Mouse (Mus musculus) lung, embryonic 14.5 days (tissue): ENCODE results near the gene Zfp775. TPM values are rescaled to one million over a fixed set of nuclear protein-coding genes. Genes with fewer than 3 reads are reported as not detected.

Experiments used
- ATAC-seq: fragments of 200-750 bp; cut with Nextera tagmentation; 2 replicates; pipeline ENCODE4 v1.8.0; 2017; ENCODE audit warnings: mild to moderate bottlenecking, moderate TSS enrichment, moderate library complexity; ENCODE audit not compliant: insufficient read depth
- DNase-seq: peaks from one replicate; pipeline ENCODE4 v3.0.0-alpha.2; 2015
- H3K27ac ChIP-seq: fragments of 300-500 bp; sonication (generic); 2 replicates; pipeline ENCODE4 v1.5.1; 2014; ENCODE audit warnings: low read depth, mild to moderate bottlenecking, moderate library complexity
- H3K27me3 ChIP-seq: fragments of 300-500 bp; sonication (generic); 2 replicates; pipeline ENCODE4 v1.6.1; 2014; ENCODE audit warnings: low read length, control low read depth; ENCODE audit not compliant: insufficient read depth
- H3K36me3 ChIP-seq: fragments of 300-500 bp; sonication (generic); 2 replicates; pipeline ENCODE4 v1.6.1; 2014; ENCODE audit warnings: control low read depth; ENCODE audit not compliant: insufficient read depth
- H3K4me1 ChIP-seq: fragments of 300-500 bp; sonication (generic); 2 replicates; pipeline ENCODE4 v1.6.1; 2014; ENCODE audit warnings: antibody characterized with exemption, control low read depth; ENCODE audit not compliant: insufficient read depth
- H3K4me2 ChIP-seq: fragments of 300-500 bp; sonication (generic); 2 replicates; pipeline ENCODE4 v1.6.1; 2014; ENCODE audit warnings: mild to moderate bottlenecking
- H3K4me3 ChIP-seq: fragments of 300-500 bp; sonication (generic); 2 replicates; pipeline ENCODE4 v1.5.1; 2014; ENCODE audit warnings: low read depth, low read length
- H3K9ac ChIP-seq: fragments of 300-500 bp; sonication (generic); 2 replicates; pipeline ENCODE4 v1.6.1; 2014
- H3K9me3 ChIP-seq: fragments of 300-500 bp; sonication (generic); 2 replicates; pipeline ENCODE4 v1.6.1; 2016; ENCODE audit warnings: low read depth, low read length, control low read depth
- CTCF ChIP-seq: IDR thresholded peaks from 2 replicates; pipeline ENCODE4 v1.5.1; 2016; ENCODE audit warnings: antibody characterized with exemption, low read depth
- WGBS: fragments of 180-500 bp; shearing (Covaris S2); extraction: QIAGEN DNeasy Blood & Tissue Kit; methylation state at CpG from one replicate; pipeline ENCODE4 v1.1.7; 2014; 5-methylcytosine and 5-hydroxymethylcytosine counted together
- polyA plus RNA-seq: library from polyadenylated mRNA; unstranded; fragments of >200 nt; fragmentation: Nextera tagmentation; extraction: Ambion mirVana; gene quantifications from 2 replicates; pipeline ENCODE4 v1.2.1, GENCODE M21; 2014

Gene Zfp775
- polyA plus RNA-seq, 1 experiment from 2014 or later: 7.8 TPM

GRCm38 (mm10) chr6:48565693-48566310 lies 36.1 kb upstream of the Zfp775 start:
- no peak for TF ChIP-seq CTCF

DNA sequence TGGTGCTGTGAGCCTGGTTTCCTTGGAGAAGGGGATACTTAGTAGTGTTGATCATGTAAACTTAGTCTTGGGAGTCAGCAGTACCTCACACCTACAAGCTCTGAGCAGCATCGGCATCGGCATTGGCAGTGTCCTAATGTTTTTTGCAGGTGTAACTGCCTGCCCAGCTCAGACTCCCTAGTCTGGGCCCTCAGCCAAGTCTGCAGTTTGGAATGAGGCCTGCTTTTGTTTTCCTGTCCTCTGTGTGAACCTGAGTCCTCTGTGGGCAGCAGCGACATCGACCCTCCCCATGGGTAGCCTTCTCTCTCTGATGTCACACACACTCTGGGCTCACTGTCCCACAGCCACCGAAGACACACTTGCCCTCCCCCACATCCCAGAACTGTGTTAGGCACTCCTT lies 35.6 kb upstream of the Zfp775 start:
- Histone ChIP-seq H3K36me3 (no peaks in the 10 kb centered on the region; the same call in 1 of the 2 replicates), H3K27me3 (no peaks in the 10 kb centered on the region), H3K4me2 (no peak overlapping the region), H3K4me3 (no peak overlapping the region), H3K9ac (no peak overlapping the region), H3K4me1 (peaks cover 7% of the 10 kb centered on the region; the same call in 1 of the 2 replicates), H3K9me3 (no peaks in the 10 kb centered on the region), H3K27ac (no peak overlapping the region; the same call in 1 of the 2 replicates)
- DNase-seq (peak; percentile 75), ATAC-seq (peak; percentile 74)
- WGBS: 26% methylated on average over 5 of the region's 5 CpGs
- no peak for TF ChIP-seq CTCF

More at GRCm38 (mm10) chr6:48565693-48566310, 36.1 kb upstream of the Zfp775 start:
- DNase-seq: no peak
- Histone ChIP-seq H3K9ac (no peak overlapping the region), H3K4me1 (peaks cover 7% of the 10 kb centered on the region; the same call in 1 of the 2 replicates), H3K9me3 (no peaks in the 10 kb centered on the region), H3K4me2 (no peak overlapping the region), H3K27ac (no peak overlapping the region), H3K4me3 (no peak overlapping the region), H3K36me3 (no peaks in the 10 kb centered on the region; the same call in 1 of the 2 replicates), H3K27me3 (no peaks in the 10 kb centered on the region)
- WGBS: 82% methylated on average over 4 of the region's 4 CpGs
- no peak for ATAC-seq

DNA sequence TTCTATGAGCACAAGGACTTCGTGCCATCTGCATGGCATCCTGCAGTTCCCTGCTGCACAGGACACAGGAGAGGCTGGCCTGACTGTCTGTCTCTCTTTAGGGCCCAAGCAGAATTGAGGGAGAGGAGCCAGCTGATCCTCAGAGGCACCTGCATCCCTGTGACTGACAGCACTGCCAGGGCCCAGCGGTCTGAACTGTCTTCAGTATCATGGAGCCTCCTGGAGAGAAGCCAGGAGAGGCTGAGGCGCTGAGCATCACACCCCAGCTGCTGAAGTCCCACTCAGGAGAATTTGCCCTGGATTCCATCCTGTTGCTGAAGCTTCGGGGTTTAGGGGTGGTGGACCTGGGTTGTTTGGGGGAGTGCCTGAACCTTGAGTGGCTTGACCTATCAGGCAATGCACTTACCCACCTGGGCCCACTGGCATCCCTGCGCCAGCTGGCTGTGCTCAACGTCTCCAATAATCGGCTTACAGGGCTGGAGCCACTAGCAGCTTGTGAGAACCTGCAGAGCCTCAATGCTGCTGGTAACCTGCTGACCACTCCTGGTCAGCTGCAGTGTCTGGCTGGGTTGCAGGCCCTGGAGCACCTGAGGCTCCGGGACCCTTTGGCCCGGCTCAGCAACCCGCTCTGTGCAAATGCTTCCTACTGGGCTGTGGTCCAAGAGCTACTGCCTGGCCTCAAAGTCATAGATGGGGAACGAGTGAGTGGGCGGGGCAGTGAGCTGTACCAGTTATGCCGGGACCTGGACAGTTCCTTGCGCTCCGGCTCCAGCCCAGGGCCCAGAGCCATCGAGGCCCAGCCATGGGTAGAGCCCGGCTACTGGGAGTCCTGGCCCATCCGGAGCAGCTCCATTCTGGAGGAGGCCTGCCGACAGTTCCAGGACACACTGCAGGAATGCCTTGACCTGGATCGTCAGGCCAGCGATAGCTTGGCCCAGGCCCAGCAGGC lies 33.6 kb upstream of the Zfp775 start:
- no peak overlapping the region for H3K9ac ChIP-seq
- H3K4me1 ChIP-seq: peaks cover 18% of the 10 kb centered on the region; the same call in 1 of the 2 replicates
- ATAC-seq: peak; percentile 28
- no peaks in the 10 kb centered on the region for H3K9me3 ChIP-seq
- H3K4me3 ChIP-seq: no peak overlapping the region
- no peaks in the 10 kb centered on the region for H3K27me3 ChIP-seq
- 60% methylated on average over 21 of the region's 21 CpGs for WGBS
- no peaks in the 10 kb centered on the region; the same call in 1 of the 2 replicates for H3K36me3 ChIP-seq
- no peak for TF ChIP-seq CTCF
- no peak overlapping the region for H3K27ac ChIP-seq
- DNase-seq: peak; percentile 62
- peak overlapping the region; percentile 33; the same call in 1 of the 2 replicates for H3K4me2 ChIP-seq

GRCm38 (mm10) chr6:48569065-48569807 lies 32.6 kb upstream of the Zfp775 start:
- ATAC-seq (no peak), DNase-seq (no peak)
- no peak for TF ChIP-seq CTCF
- Histone ChIP-seq H3K36me3 (no peaks in the 10 kb centered on the region), H3K9ac (no peak overlapping the region), H3K27me3 (no peaks in the 10 kb centered on the region), H3K4me2 (no peak overlapping the region), H3K27ac (no peak overlapping the region), H3K9me3 (no peaks in the 10 kb centered on the region), H3K4me3 (no peak overlapping the region), H3K4me1 (peaks cover 18% of the 10 kb centered on the region; the same call in 1 of the 2 replicates)
- 76% methylated on average over 8 of the region's 8 CpGs for WGBS

DNA sequence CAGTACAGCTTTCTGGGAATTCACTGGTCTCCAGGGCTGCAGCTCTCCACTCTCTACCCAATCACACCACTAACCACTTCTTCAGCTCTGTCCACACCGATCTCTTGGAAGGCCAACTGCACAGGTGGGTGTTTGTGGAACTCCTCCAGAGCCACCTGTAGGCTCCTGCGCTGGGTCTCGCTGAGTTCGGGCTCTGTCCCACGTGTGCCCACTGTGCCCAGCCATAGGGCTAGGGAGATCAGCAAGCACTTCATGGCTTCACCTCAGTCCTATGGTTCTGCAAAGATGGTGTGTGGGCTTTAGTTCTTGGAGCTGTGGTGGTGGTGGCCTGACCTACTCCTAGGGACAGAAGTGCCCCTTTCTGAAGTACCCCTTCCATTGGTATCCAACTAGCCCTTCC lies 29.8 kb upstream of the Zfp775 start:
- Histone ChIP-seq H3K36me3 (no peaks in the 10 kb centered on the region), H3K4me1 (peaks cover 11% of the 10 kb centered on the region; the same call in 1 of the 2 replicates), H3K4me3 (0 out of 2 replicates have a peak overlapping the region, but pooled peaks have one; percentile 11), H3K27me3 (no peaks in the 10 kb centered on the region), H3K4me2 (peak overlapping the region; percentile 43), H3K27ac (peak overlapping the region; percentile 81; the same call in 1 of the 2 replicates), H3K9ac (peak overlapping the region; percentile 9; the same call in 1 of the 2 replicates), H3K9me3 (no peaks in the 10 kb centered on the region)
- no peak for TF ChIP-seq CTCF
- no peak for DNase-seq
- ATAC-seq: no peak
- 87% methylated on average over 5 of the region's 5 CpGs for WGBS

DNA sequence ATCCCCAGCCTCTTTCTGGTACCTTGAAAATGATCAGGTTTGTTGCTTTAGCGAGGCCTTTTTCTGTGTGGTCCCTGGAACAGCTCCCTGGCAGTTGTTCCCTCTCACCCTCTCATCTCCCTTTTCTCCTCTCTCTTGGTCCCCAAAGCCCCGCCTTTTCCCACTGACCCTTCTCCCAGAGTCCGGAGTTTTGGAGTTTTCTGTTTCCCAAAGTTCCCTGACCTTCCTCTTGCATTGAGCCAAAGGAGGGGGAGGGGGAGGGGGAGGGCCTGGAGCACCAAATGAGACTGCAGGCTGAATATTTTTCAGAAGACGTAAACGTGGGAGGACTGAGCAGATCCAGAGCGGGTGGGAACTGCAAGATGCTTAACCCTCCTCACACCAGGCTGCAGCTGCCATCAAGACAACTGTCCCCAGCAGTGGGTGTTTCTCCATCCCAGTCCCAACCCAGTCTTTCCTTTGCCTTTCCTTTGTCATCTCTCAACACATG lies 29.2 kb upstream of the Zfp775 start, which contains the start of gene Rarres2:
TSS of gene Rarres2 (minus strand) at position 218 of the 490 bp plus-strand sequence.
- no peaks in the 10 kb centered on the region for H3K9me3 ChIP-seq
- peak; percentile 73 for ATAC-seq
- peak within 1 kb of the TSS; percentile 81 for H3K27ac ChIP-seq
- 0 out of 2 replicates have a peak within 1 kb of the TSS, but pooled peaks have one; percentile 11 for H3K4me3 ChIP-seq
- WGBS: 13% methylated on average over 6 of the region's 6 CpGs
- peak; percentile 73 for DNase-seq
- H3K27me3 ChIP-seq: no peaks in the 10 kb centered on the region
- TF ChIP-seq CTCF: no peak
- H3K9ac ChIP-seq: peak within 1 kb of the TSS; percentile 9; the same call in 1 of the 2 replicates
- peaks cover 11% of the 10 kb centered on the region; the same call in 1 of the 2 replicates for H3K4me1 ChIP-seq
- H3K36me3 ChIP-seq: no peaks in the 10 kb centered on the region
- H3K4me2 ChIP-seq: peak within 1 kb of the TSS; percentile 43
